Mouse (Mus musculus) testis, adult 2 months (tissue): ENCODE measurements around the gene Gm45623. TPM values are rescaled to one million over a fixed set of nuclear protein-coding genes. Genes with fewer than 3 reads are reported as not detected.

Source experiments
- H3K27ac ChIP-seq: fragments of 200-500 bp; 2 replicates; pipeline ENCODE4 v1.5.1; 2012; ENCODE audit warnings: low read depth, low read length; ENCODE audit not compliant: control insufficient read depth, insufficient read depth
- H3K27me3 ChIP-seq: fragments of 200-500 bp; 2 replicates; pipeline ENCODE4 v1.6.1; 2012; ENCODE audit warnings: mild to moderate bottlenecking, low read length, moderate library complexity; ENCODE audit not compliant: control insufficient read depth, insufficient read depth
- H3K36me3 ChIP-seq: fragments of 200-500 bp; 2 replicates; pipeline ENCODE4 v1.6.1; 2012; ENCODE audit warnings: mild to moderate bottlenecking, low read length; ENCODE audit not compliant: control insufficient read depth, insufficient read depth
- H3K4me1 ChIP-seq: fragments of 200-500 bp; 2 replicates; pipeline ENCODE4 v1.6.1; 2012; ENCODE audit warnings: low read length; ENCODE audit not compliant: control insufficient read depth, insufficient read depth
- H3K4me3 ChIP-seq: fragments of 200-500 bp; 2 replicates; pipeline ENCODE4 v1.5.1; 2012; ENCODE audit warnings: low read depth, mild to moderate bottlenecking, low read length, moderate library complexity, mixed read lengths; ENCODE audit not compliant: control insufficient read depth
- CTCF ChIP-seq: fragments of 200-500 bp; IDR thresholded peaks from 2 replicates; pipeline ENCODE4 v1.5.1; 2012; ENCODE audit warnings: low read depth, mild to moderate bottlenecking, inconsistent platforms, low read length, moderate library complexity; ENCODE audit not compliant: control insufficient read depth, insufficient read depth, insufficient replicate concordance
- POLR2A ChIP-seq: fragments of 200-500 bp; IDR thresholded peaks from 2 replicates; pipeline ENCODE4 v1.6.1; 2012; ENCODE audit warnings: low read depth, mild to moderate bottlenecking, inconsistent platforms, low read length, moderate library complexity; ENCODE audit not compliant: control insufficient read depth
- polyA plus RNA-seq: library from polyadenylated mRNA; depleted of rRNA; stranded (reverse); fragments of >200 nt; gene quantifications from 2 replicates; pipeline ENCODE4 v1.2.3, GENCODE M21; 2012; rRNA removed

Gm45623 gene
- polyA plus RNA-seq, 1 experiment = 0.25 TPM

GRCm38 (mm10) chr13:56707606-56708005 is 46.0 kb downstream of the Gm45623 start:
- no peak for TF ChIP-seq CTCF
- no peak for TF ChIP-seq POLR2A
- H3K36me3 ChIP-seq = no peaks in the 10 kb centered on the region

GRCm38 (mm10) chr13:56707111-56707510 is 46.5 kb downstream of the Gm45623 start:
- Histone ChIP-seq H3K4me1 (peaks cover 13% of the 10 kb centered on the region), H3K4me3 (no peak overlapping the region), H3K27ac (no peak overlapping the region), H3K36me3 (no peaks in the 10 kb centered on the region), H3K27me3 (no peaks in the 10 kb centered on the region)
- no peak for TF ChIP-seq POLR2A

More at GRCm38 (mm10) chr13:56707606-56708005, 46.0 kb downstream of the Gm45623 start:
- Histone ChIP-seq H3K27ac (no peak overlapping the region), H3K4me3 (no peak overlapping the region), H3K27me3 (no peaks in the 10 kb centered on the region), H3K4me1 (peaks cover 10% of the 10 kb centered on the region)

- TF ChIP-seq CTCF = no peak
- no peak for TF ChIP-seq POLR2A
- Histone ChIP-seq H3K27me3 (no peaks in the 10 kb centered on the region), H3K4me3 (peak overlapping the region; percentile 35; the same call in 1 of the 2 replicates), H3K4me1 (peaks cover 18% of the 10 kb centered on the region), H3K27ac (no peak overlapping the region), H3K36me3 (no peaks in the 10 kb centered on the region)
Observed at GRCm38 (mm10) chr13:56704596-56704995, 49.0 kb downstream of the Gm45623 start.

GRCm38 (mm10) chr13:56703871-56704321 is 49.7 kb downstream of the Gm45623 start:
- TF ChIP-seq POLR2A = no peak
- no peak for TF ChIP-seq CTCF
- Histone ChIP-seq H3K27ac (peak overlapping the region; percentile 89), H3K4me1 (peaks cover 18% of the 10 kb centered on the region), H3K4me3 (peak overlapping the region; percentile 89), H3K27me3 (no peaks in the 10 kb centered on the region), H3K36me3 (no peaks in the 10 kb centered on the region)

- peaks cover 18% of the 10 kb centered on the region for H3K4me1 ChIP-seq
- H3K36me3 ChIP-seq = no peaks in the 10 kb centered on the region
- H3K27ac ChIP-seq = peak overlapping the region; percentile 89
- peak overlapping the region; percentile 89 for H3K4me3 ChIP-seq
- no peak for TF ChIP-seq POLR2A
- H3K27me3 ChIP-seq = no peaks in the 10 kb centered on the region
Observed at GRCm38 (mm10) chr13:56703222-56703870, 50.3 kb downstream of the Gm45623 start.

- no peaks in the 10 kb centered on the region for H3K36me3 ChIP-seq
- peaks cover 18% of the 10 kb centered on the region for H3K4me1 ChIP-seq
- peak within 1 kb of the TSS; percentile 89 for H3K4me3 ChIP-seq
- H3K27me3 ChIP-seq = no peaks in the 10 kb centered on the region
- TF ChIP-seq CTCF (no peak), POLR2A (peak; percentile 48)
- H3K27ac ChIP-seq = peak within 1 kb of the TSS; percentile 89
Observed at GRCm38 (mm10) chr13:56702469-56703221, 51.0 kb downstream of the Gm45623 start, which contains the start of gene Smad5. TSS of gene Smad5 (plus strand) at chr13:56703010.

Other genes with a start within 250 kb of the Gm45623 start
- 0.55 and 0.64 TPM in 2 replicates for gene Fbxl21, start 231.4 kb downstream of the Gm45623 start, polyA plus RNA-seq
- gene Lect2, start 205.3 kb downstream of the Gm45623 start, polyA plus RNA-seq = not detected in 2 replicates
- 10.4 and 12.5 TPM in 2 replicates for gene Tgfbi, start 144.3 kb downstream of the Gm45623 start, polyA plus RNA-seq
- 11.8 and 13.6 TPM in 2 replicates for gene Smad5, start 50.8 kb downstream of the Gm45623 start, polyA plus RNA-seq
- 0.28 and 0.48 TPM in 2 replicates for gene Trpc7, start 142.2 kb upstream of the Gm45623 start, polyA plus RNA-seq